21 mouse cellular contexts compared by ENCODE assay signal in genomic region chr6:148652434-148652833, GRCm38 (mm10).
DNase-seq lines count a peak whose midpoint lies in the region; ATAC-seq lines count a peak whose summit lies in the region.
"Had no signal": no experiment of that assay in that cellular context is flagged by ENCODE, and none has a peak within 500 bp of the region (broad histone marks: within the 10 kb centered on the region; RNA-seq: fewer than 3 reads in every experiment).

No protein-coding gene starts in this region.

- no peak overlapping the region for H3K9ac ChIP-seq in forebrain, embryonic 13.5 days
- H3K9ac ChIP-seq in forebrain, embryonic 11.5 days (ENCODE audit: low read length): no peak overlapping the region
- no peak overlapping the region for H3K9ac ChIP-seq in neural tube, embryonic 14.5 days (replicated peaks; ENCODE audit: low read depth, low read length)
- H3K9ac ChIP-seq in forebrain, embryonic 15.5 days (replicated peaks): no peak overlapping the region
- H3K9ac ChIP-seq in midbrain, embryonic 16.5 days (ENCODE audit: low read depth, low read length): no peak overlapping the region
- H3K9ac ChIP-seq: embryonic facial prominence, embryonic 13.5 days; hindbrain, embryonic 12.5 days had no signal

- 0 out of 2 replicates have a peak, but pooled peaks have one; percentile 38 for ATAC-seq in forebrain, embryonic 13.5 days
- no peak for ATAC-seq in forebrain, embryonic 11.5 days (replicated peaks; ENCODE audit: low FRiP score)
- ATAC-seq in neural tube, embryonic 14.5 days (ENCODE audit: low read depth): peak; percentile 77; the same call in 1 of the 2 replicates
- 0 out of 2 replicates have a peak, but pooled peaks have one; percentile 23 for ATAC-seq in forebrain, embryonic 15.5 days (replicated peaks)
- peak; percentile 76 for ATAC-seq in midbrain, embryonic 16.5 days
- ATAC-seq: inflammation-experienced regulatory T-cells, adult 6 months had no signal

- no peaks in the 10 kb centered on the region for H3K4me1 ChIP-seq in forebrain, embryonic 13.5 days
- no peaks in the 10 kb centered on the region for H3K4me1 ChIP-seq in forebrain, embryonic 11.5 days (replicated peaks; ENCODE audit: control insufficient read depth, insufficient read depth, low read length)
- H3K4me1 ChIP-seq in neural tube, embryonic 14.5 days (ENCODE audit: control insufficient read depth, insufficient read depth, low read length): no peaks in the 10 kb centered on the region
- peaks cover 4% of the 10 kb centered on the region; the same call in 1 of the 2 replicates for H3K4me1 ChIP-seq in forebrain, embryonic 15.5 days
- peaks cover 8% of the 10 kb centered on the region for H3K4me1 ChIP-seq in midbrain, embryonic 16.5 days (ENCODE audit: control insufficient read depth, insufficient read depth, low read length)
- H3K4me1 ChIP-seq: embryonic facial prominence, embryonic 13.5 days; heart, embryonic 10.5 days; hindbrain, embryonic 12.5 days had no signal

- WGBS in forebrain, embryonic 13.5 days: 72% methylated on average over 4 of the region's 4 CpGs
- WGBS in forebrain, embryonic 11.5 days: 76% methylated on average over 4 of the region's 4 CpGs
- 46% methylated on average over 4 of the region's 4 CpGs for WGBS in neural tube, embryonic 14.5 days
- WGBS in forebrain, embryonic 15.5 days: 60% methylated on average over 4 of the region's 4 CpGs
- WGBS in midbrain, embryonic 16.5 days: 44% methylated on average over 4 of the region's 4 CpGs

- DNase-seq in forebrain, embryonic 11.5 days (ENCODE audit: low spot score): no peak
- no peak for DNase-seq in neural tube, embryonic 10.5 days (ENCODE audit: extremely low spot score, low spot score)
- no peak for DNase-seq in lung, postnatal 4 days
- DNase-seq in testis, postnatal 14 days (ENCODE audit: low spot score): no peak
- DNase-seq: adrenal gland, adult 8-10 months; adrenal gland, postnatal 36 days; cerebellum, adult 11-12 months; cerebellum, adult 9-10 months; cerebellum, postnatal 25 days; gastrocnemius, postnatal 10 days; heart, adult 18-20 months; heart, postnatal 10 days; heart, postnatal 4 days had no signal

- no peak overlapping the region for H3K4me3 ChIP-seq in forebrain, embryonic 13.5 days
- no peak overlapping the region for H3K4me3 ChIP-seq in forebrain, embryonic 11.5 days (ENCODE audit: low read depth, low read length)
- no peak overlapping the region for H3K4me3 ChIP-seq in neural tube, embryonic 14.5 days (ENCODE audit: low read depth, low read length)
- no peak overlapping the region for H3K4me3 ChIP-seq in forebrain, embryonic 15.5 days
- no peak overlapping the region for H3K4me3 ChIP-seq in midbrain, embryonic 16.5 days (ENCODE audit: low read depth, low read length)
- H3K4me3 ChIP-seq: embryonic facial prominence, embryonic 13.5 days; heart, embryonic 10.5 days; hindbrain, embryonic 12.5 days had no signal

- H3K9me3 ChIP-seq in forebrain, embryonic 13.5 days (replicated peaks): no peaks in the 10 kb centered on the region
- no peaks in the 10 kb centered on the region for H3K9me3 ChIP-seq in forebrain, embryonic 11.5 days (ENCODE audit: control insufficient read depth, low read length)
- H3K9me3 ChIP-seq in neural tube, embryonic 14.5 days (ENCODE audit: control insufficient read depth, low read length): no peaks in the 10 kb centered on the region
- H3K9me3 ChIP-seq in forebrain, embryonic 15.5 days: no peaks in the 10 kb centered on the region
- no peaks in the 10 kb centered on the region for H3K9me3 ChIP-seq in midbrain, embryonic 16.5 days (replicated peaks; ENCODE audit: control insufficient read depth, low read length, poor library complexity, severe bottlenecking)
- H3K9me3 ChIP-seq: embryonic facial prominence, embryonic 13.5 days; heart, embryonic 10.5 days; hindbrain, embryonic 12.5 days had no signal

- no peaks in the 10 kb centered on the region for H3K36me3 ChIP-seq in forebrain, embryonic 13.5 days (ENCODE audit: poor library complexity, severe bottlenecking)
- H3K36me3 ChIP-seq in forebrain, embryonic 11.5 days (ENCODE audit: control insufficient read depth, insufficient read depth, low read length): no peaks in the 10 kb centered on the region
- H3K36me3 ChIP-seq in neural tube, embryonic 14.5 days (ENCODE audit: control insufficient read depth, insufficient read depth, low read length): no peaks in the 10 kb centered on the region
- H3K36me3 ChIP-seq in forebrain, embryonic 15.5 days: no peaks in the 10 kb centered on the region
- no peaks in the 10 kb centered on the region for H3K36me3 ChIP-seq in midbrain, embryonic 16.5 days (ENCODE audit: control insufficient read depth, insufficient read depth, low read length)
- H3K36me3 ChIP-seq: embryonic facial prominence, embryonic 13.5 days; heart, embryonic 10.5 days; hindbrain, embryonic 12.5 days had no signal

- H3K27ac ChIP-seq in forebrain, embryonic 13.5 days: no peak overlapping the region
- no peak overlapping the region for H3K27ac ChIP-seq in forebrain, embryonic 11.5 days (ENCODE audit: low read depth, low read length)
- H3K27ac ChIP-seq in neural tube, embryonic 14.5 days (ENCODE audit: low read depth, low read length): no peak overlapping the region
- H3K27ac ChIP-seq in forebrain, embryonic 15.5 days (replicated peaks): no peak overlapping the region
- H3K27ac ChIP-seq in midbrain, embryonic 16.5 days (ENCODE audit: low read length): no peak overlapping the region
- H3K27ac ChIP-seq: embryonic facial prominence, embryonic 13.5 days; heart, embryonic 10.5 days; hindbrain, embryonic 12.5 days had no signal

- H3K4me2 ChIP-seq in forebrain, embryonic 13.5 days: no peak overlapping the region
- H3K4me2 ChIP-seq in forebrain, embryonic 11.5 days (ENCODE audit: low read depth, low read length, severe bottlenecking): no peak overlapping the region
- H3K4me2 ChIP-seq in neural tube, embryonic 14.5 days (ENCODE audit: low read depth, low read length): no peak overlapping the region
- no peak overlapping the region for H3K4me2 ChIP-seq in forebrain, embryonic 15.5 days (replicated peaks)
- H3K4me2 ChIP-seq in midbrain, embryonic 16.5 days (ENCODE audit: low read length): no peak overlapping the region
- H3K4me2 ChIP-seq: embryonic facial prominence, embryonic 13.5 days; hindbrain, embryonic 12.5 days had no signal

- H3K27me3 ChIP-seq in forebrain, embryonic 13.5 days: no peaks in the 10 kb centered on the region
- H3K27me3 ChIP-seq in forebrain, embryonic 11.5 days (ENCODE audit: control insufficient read depth, insufficient read depth, low read length): no peaks in the 10 kb centered on the region
- H3K27me3 ChIP-seq in neural tube, embryonic 14.5 days (ENCODE audit: control insufficient read depth, insufficient read depth, low read length): no peaks in the 10 kb centered on the region
- no peaks in the 10 kb centered on the region for H3K27me3 ChIP-seq in forebrain, embryonic 15.5 days
- H3K27me3 ChIP-seq in midbrain, embryonic 16.5 days (ENCODE audit: control insufficient read depth, insufficient read depth, low read depth, low read length): no peaks in the 10 kb centered on the region
- H3K27me3 ChIP-seq: embryonic facial prominence, embryonic 13.5 days; hindbrain, embryonic 12.5 days had no signal
